Mouse (Mus musculus) kidney, adult 9 months (tissue): ENCODE data around the gene Tbrg4.
"Not testable (repeated sequence)": the region's sequence is repeated elsewhere in the genome, so short reads cannot be mapped to it uniquely, and the experiment has no call there.

ENCODE experiments used
- DNase-seq: peaks from one replicate; pipeline ENCODE4 v3.0.0; 2022

Tbrg4 gene

DNA sequence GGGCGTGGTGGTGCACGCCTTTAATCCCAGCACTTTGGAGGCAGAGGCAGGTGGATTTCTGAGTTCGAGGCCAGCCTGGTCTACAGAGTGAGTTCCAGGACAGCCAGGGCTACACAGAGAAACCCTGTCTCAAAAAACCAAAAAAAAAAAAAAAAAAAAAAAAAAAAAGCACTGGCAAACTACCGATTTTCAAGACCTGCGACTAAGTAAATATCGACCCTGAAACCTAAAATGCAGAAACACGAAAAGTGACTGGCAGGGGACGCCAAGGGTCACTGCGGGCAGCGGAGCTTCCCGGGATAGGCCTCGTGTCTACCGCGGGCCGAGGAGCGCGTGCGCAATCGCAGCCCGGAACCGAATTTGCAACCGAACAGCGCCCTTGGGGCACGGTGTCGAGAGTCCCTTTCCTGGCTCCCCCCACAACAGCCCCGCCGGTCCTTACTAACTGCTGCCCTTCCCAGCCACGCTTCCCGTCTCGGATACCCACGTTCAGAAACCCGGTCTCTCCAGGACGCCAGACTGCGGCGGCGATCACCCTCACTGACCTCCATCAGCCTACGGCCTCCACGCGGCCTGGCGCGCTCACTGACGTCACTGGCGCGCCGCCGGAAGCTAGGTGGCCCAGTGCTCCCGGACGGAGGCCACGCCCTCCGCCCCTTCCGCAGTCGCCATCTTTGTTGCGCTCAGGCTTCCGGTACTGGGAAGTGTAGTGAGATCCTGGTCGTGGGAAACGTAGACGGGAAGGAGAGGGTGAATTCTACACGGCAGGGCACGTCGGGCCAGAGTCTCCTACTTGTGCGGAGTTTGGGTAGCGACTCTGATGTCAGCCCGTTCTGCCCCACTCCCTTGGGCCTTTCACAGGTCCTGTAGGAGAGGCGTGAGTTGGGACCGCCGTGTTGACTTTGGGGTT, at the start of gene Tbrg4:
Gene Tbrg4 (minus strand): TSS at position 590 of the 910 bp plus-strand sequence.
- DNase-seq, result peak; percentile 94

DNA sequence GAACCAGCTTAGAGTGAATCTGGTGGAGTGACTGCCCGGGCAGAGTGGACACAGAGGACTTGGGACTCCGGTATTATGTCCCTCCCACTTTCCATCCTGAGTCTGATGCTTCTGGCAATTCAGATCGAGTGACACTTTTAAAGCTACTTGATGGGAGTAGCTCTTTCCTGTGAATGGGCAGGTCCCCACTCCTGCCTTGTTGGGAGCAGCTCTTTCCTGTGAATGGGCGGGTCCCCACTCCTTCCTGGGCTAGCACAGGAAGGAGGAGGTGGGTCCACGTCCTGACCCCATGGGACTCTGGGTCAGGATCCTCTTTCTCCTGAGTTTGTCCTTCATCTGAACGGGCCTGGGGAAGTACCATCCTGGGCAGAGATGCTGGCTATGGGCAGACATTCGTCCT, 49.5 kb upstream of the Tbrg4 start:
- DNase-seq, result peak; percentile 61

DNA sequence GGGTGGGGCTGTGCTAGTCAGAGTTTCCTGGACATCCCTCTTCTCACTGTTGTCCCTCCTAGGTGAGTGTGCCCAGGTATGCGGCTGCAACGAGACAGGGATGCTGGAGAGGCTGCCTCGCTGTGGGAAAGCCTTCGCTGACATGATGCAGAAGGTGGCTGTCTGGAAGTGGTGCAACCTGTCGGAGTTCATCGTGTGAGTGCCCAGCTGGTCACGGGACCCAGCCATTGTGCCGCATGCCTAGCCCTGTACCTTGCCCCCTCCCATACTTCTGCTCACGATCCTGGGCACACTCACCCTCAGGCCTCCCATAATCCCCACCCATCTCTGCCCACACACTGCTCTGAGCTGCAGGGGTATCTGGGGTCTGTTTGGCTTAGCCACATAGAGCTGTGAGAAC, 48.8 kb upstream of the Tbrg4 start:
- no peak for DNase-seq

GRCm38 (mm10) chr11:6670826-6671225, 45.0 kb upstream of the Tbrg4 start:
- peak; percentile 87 for DNase-seq

DNA sequence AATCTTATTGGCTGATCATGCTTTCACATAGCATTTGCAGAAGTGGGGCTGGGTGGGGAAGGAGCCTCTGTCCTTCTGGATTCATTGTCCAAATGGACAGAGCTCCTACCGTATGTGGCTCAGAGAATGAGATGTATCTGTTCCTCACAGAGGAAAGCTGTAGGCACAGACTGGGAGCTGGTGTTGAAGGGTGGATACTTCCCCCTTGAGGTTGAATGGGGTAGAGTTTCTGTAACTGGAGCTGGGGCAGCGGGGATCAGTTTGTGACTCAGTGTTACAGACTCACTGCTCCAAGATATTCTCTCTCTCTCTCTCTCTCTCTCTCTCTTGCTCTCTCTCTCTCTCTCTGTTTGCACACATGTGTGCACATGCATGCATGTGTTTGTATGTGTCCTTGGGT, 44.2 kb upstream of the Tbrg4 start:
- no peak for DNase-seq

GRCm38 (mm10) chr11:6669041-6669440, 43.2 kb upstream of the Tbrg4 start:
- no peak for DNase-seq

GRCm38 (mm10) chr11:6666634-6667033, 40.8 kb upstream of the Tbrg4 start:
- no peak for DNase-seq

GRCm38 (mm10) chr11:6661206-6661605, 35.3 kb upstream of the Tbrg4 start:
- DNase-seq, result peak; percentile 46

DNA sequence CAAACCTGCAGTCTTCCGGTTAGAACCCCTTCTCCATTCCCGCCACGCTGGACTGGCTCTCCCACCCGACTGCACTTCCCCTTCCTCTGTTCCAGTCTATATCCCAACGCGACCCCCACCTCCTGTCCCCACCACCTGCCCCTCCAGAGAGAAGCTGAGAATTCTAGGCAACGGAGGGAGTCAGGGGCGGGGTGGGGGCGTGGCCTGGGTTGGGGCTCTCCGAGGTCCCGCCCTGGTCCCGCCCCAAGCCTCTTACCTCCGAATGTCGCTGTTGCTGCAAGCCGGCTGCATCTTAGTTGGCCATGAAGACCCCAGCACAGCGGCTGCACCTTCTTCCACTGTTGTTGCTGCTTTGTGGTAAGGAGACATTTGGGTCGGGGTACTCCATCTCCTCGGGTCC, 32.4 kb upstream of the Tbrg4 start, which contains the start of gene Ramp3:
Gene Ramp3 (plus strand): TSS at position 251 of the 400 bp plus-strand sequence.
- no peak for DNase-seq

- peak; percentile 89 for DNase-seq
Observed at GRCm38 (mm10) chr11:6654903-6655302, 29.0 kb upstream of the Tbrg4 start.

DNA sequence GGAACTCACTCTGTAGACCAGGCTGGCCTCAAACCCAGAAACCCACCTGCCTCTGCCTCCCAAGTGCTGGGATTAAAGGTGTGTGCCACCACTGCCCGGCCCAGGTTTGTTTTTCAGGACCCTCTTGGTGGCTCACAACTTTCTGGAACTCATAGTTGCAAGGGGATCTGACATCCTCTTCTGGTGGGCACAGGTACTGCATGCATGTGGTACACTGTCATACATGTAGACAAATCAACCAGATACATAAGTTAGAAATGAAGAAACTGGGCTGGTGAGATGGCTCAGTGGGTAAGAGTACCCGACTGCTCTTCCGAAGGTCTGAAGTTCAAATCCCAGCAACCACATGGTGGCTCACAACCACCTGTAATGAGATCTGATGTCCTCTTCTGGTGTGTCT, 27.1 kb upstream of the Tbrg4 start:
- DNase-seq, result not testable (repeated sequence)

GRCm38 (mm10) chr11:6650519-6650918, 24.7 kb upstream of the Tbrg4 start:
- no peak for DNase-seq

- no peak for DNase-seq
Observed at GRCm38 (mm10) chr11:6647831-6648724, 22.2 kb upstream of the Tbrg4 start.

GRCm38 (mm10) chr11:6644566-6644965, 18.7 kb upstream of the Tbrg4 start:
- no peak for DNase-seq

GRCm38 (mm10) chr11:6639072-6639471, 13.2 kb upstream of the Tbrg4 start:
- no peak for DNase-seq

GRCm38 (mm10) chr11:6638537-6638936, 12.7 kb upstream of the Tbrg4 start, which contains the start of gene Wap:
Wap (minus strand) TSS chr11:6638637.
- DNase-seq, result no peak

- no peak for DNase-seq
Observed at GRCm38 (mm10) chr11:6636150-6636549, 10.3 kb upstream of the Tbrg4 start.

- DNase-seq, result peak; percentile 36
Observed at GRCm38 (mm10) chr11:6629655-6630054, 3.8 kb upstream of the Tbrg4 start.

DNA sequence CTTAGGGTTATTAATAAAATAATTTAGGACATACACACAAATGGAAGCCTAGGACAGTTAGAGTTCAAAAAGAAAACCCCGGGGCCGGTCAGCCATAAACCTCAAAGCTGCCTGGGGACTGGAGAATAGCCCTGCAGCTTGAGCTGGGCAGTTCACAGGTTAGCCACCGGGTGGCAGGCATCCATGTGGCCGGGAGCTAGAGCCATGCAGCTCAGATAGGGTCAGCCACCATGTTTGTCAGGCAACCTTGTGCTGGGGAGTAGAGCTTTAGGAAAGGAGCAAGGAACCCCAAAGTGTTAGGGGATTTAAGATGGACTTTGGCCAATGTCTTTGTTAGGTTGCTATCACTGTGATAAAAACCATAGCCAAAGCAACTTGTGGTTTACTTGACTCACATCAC, 2.7 kb upstream of the Tbrg4 start:
- DNase-seq, result peak; percentile 57

DNA sequence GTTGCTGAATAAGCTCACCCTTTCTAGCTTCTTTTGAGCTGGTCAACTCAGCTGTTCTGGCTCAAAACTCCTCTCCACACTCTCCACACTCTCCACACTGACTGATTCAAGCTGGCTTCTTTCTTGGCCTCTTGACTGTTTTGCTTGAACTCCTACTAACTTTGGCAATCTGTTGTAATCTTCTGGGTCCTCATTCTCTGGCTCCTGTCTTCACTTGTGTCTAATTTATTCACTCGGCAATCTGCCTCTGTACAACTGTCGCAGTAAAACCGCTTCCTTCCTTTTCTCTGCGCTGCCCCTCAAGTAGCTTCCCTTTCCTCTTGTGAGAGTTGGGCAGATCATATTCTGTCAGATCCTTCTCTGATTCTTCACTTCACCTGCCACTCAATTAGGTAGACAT, 1.9 kb upstream of the Tbrg4 start:
- no peak for DNase-seq

DNA sequence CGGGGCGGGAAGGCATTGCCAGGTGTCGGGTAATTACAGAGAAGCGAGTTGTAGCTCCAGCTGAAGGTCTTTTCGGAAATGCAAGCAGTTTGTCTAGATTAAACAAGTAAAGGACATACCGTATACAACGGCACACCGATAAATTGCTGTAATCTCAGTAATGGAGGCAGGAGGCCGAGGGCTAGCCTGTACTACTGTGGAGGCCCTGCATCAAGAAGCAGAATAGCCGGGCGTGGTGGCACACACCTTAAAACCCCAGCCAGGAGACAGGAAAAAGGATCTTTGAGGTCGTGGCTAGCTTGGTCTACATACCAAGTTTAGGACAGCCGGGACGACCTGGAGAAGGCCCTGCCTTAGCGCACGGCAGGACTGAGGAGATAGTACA, 513 bp upstream of the Tbrg4 start:
- no peak for DNase-seq

GRCm38 (mm10) chr11:6624619-6625382, 1.1 kb downstream of the Tbrg4 start:
- no peak for DNase-seq

GRCm38 (mm10) chr11:6623704-6624103, 2.2 kb downstream of the Tbrg4 start:
- DNase-seq, result no peak
